Mouse (Mus musculus): Measurements from ENCODE around the gene Fuom. TPM values are rescaled to one million over a fixed set of nuclear protein-coding genes. Genes with fewer than 3 reads are reported as not detected.

Fuom gene
- polyA plus RNA-seq, 1 experiment from 2014 or later: 34.1 TPM

DNA sequence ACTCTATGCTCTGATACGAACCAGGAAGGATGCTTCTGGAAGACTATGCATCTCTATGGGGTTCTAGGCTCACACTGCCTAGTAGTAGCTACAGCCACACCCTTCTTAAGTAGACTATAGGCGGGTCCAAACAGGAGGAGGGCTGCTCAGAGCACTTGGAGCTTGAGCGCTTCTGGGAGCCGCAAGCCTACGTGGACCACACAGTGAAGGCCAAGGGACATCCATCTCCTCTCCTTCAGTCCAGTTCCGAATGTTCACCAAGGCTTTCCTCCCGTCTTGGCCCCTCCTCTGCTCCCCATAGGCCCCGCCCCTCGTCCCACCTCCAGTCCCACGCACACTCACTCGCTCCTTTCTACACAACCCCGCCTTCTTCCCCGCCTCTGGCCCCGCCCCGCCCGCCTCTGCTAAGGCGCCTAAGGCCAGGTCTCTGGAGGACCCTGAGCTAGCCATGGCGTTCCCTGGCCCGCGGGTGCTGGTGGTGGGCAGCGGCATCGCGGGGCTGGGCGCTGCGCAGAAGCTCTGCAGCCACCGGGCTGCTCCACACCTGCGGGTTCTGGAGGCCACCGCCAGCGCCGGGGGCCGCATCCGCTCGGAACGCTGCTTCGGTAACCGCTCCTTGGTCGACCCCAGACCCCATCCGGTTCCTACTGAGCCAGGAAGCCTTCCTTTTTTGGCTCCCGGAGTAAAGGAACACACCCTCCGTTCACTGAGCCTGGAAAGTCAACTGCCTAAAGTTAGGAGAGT, 23.2 kb upstream of the Fuom start:
- Histone ChIP-seq H3K9ac (peak overlapping the region; percentile 74), H3K4me3 (peak overlapping the region; percentile 67), H3K27ac (no peak overlapping the region), H3K9me3 (no peaks in the 10 kb centered on the region), H3K36me3 (replicated peaks) (no peaks in the 10 kb centered on the region), H3K27me3 (replicated peaks) (no peaks in the 10 kb centered on the region), H3K4me2 (peak overlapping the region; percentile 71), H3K4me1 (peaks cover 4% of the 10 kb centered on the region; the same call in 1 of the 2 replicates)
- peak; percentile 97 for ATAC-seq (replicated peaks)
- 2% methylated on average over 40 of the region's 40 CpGs for WGBS

DNA sequence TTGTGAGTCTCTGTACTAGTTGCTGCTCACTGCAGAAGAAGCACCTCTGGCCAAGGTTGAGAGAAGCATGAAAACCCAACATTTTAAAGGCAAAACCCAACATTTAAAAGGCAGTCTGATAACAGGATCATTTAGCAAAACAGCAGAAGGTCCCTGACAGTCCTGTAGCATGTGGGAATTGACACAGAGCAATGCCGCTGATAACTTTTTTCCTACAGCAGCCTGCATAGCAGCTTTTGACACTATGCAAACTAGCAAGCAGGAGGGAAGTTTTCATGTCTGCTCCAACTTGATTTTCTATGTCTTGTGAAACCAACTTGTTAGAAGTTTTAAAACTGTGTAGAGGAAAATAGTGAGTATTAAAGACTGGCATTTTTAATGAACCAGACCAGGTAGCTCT, 22.1 kb upstream of the Fuom start:
- no peak for ATAC-seq (replicated peaks)
- WGBS: 95% methylated on average over 1 of the region's 1 CpGs
- Histone ChIP-seq H3K9ac (no peak overlapping the region), H3K4me3 (no peak overlapping the region), H3K4me2 (no peak overlapping the region), H3K27me3 (replicated peaks) (no peaks in the 10 kb centered on the region), H3K36me3 (replicated peaks) (no peaks in the 10 kb centered on the region), H3K27ac (no peak overlapping the region), H3K4me1 (peaks cover 4% of the 10 kb centered on the region; the same call in 1 of the 2 replicates), H3K9me3 (no peaks in the 10 kb centered on the region)

DNA sequence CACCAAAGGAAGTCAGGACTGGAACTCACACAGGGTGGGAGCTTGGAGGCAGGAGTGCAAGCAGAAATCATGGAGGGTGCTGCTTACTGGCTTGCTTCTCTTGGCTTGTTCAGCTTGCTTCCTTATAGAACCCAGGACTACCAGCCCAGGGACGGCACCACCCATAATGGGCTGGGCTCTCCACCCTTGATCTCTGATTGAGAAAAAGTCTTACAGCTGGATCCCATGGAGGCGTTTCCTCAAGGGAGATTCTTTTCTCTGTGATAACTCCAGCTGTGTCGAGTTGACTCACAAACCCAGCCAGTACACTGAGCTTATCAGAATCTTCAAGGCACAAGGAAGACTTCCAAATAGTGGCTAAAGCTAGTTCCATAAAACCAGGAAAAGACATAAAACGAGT, 20.5 kb upstream of the Fuom start:
- Histone ChIP-seq H3K4me2 (no peak overlapping the region), H3K4me1 (peaks cover 4% of the 10 kb centered on the region; the same call in 1 of the 2 replicates), H3K4me3 (no peak overlapping the region), H3K36me3 (replicated peaks) (no peaks in the 10 kb centered on the region), H3K9me3 (no peaks in the 10 kb centered on the region), H3K9ac (no peak overlapping the region), H3K27ac (no peak overlapping the region), H3K27me3 (replicated peaks) (no peaks in the 10 kb centered on the region)
- 33% methylated on average over 4 of the region's 4 CpGs for WGBS
- no peak for ATAC-seq (replicated peaks)

DNA sequence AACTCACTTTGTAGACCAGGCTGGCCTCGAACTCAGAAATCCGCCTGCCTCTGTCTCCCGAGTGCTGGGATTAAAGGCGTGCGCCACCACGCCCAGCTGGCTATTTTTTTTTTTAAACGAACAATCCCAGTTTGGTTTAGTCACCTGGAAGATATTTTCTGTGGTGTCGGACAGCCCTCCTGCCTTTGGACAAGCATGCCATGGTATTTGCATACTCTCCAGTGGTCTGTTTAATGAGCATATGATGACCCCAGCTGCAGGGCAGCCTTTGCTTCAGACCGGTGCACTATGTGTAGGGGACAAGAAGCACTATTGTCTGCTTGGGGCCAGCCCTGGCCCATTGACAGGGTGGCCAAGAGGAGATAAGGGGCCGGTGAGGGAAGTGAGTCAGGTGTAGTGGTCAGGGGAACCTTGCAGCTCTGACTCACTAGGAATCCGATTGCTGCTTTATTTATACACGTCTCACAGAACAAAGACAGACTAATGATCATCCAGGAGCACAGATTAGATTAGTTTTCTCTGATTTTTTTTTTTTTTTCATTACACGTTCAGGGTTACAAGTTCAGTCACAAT, 19.2 kb upstream of the Fuom start:
- Histone ChIP-seq H3K4me2 (no peak overlapping the region), H3K27ac (no peak overlapping the region), H3K36me3 (replicated peaks) (no peaks in the 10 kb centered on the region), H3K9me3 (no peaks in the 10 kb centered on the region), H3K27me3 (replicated peaks) (no peaks in the 10 kb centered on the region), H3K4me1 (peaks cover 9% of the 10 kb centered on the region), H3K4me3 (no peak overlapping the region), H3K9ac (no peak overlapping the region)
- 77% methylated on average over 13 of the region's 13 CpGs for WGBS
- no peak for ATAC-seq (replicated peaks)

DNA sequence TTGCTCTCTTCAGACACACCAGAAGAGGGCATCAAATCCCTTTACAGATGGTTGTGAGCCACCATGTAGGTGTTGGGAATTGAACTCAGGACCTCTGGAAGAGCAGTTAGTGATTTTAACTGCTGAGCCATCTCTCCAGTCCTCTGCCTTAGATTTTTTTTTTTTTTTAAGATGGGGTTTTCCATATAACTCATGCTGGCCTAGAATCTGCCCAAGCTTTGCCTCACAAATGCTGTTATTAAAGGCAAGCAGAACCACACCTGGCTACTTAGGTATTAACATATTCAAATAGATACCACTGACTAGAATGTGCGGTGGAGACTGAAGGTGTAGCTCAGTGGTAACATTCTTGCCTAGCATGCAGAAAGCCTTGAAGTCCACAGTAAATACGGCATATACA, 18.2 kb upstream of the Fuom start:
- H3K4me2 ChIP-seq: no peak overlapping the region
- no peaks in the 10 kb centered on the region for H3K27me3 ChIP-seq (replicated peaks)
- 95% methylated on average over 2 of the region's 2 CpGs for WGBS
- no peak for ATAC-seq (replicated peaks)
- no peak overlapping the region for H3K4me3 ChIP-seq
- no peaks in the 10 kb centered on the region for H3K9me3 ChIP-seq
- H3K4me1 ChIP-seq: peaks cover 7% of the 10 kb centered on the region
- no peaks in the 10 kb centered on the region for H3K36me3 ChIP-seq (replicated peaks)
- no peak overlapping the region for H3K9ac ChIP-seq
- H3K27ac ChIP-seq: no peak overlapping the region

DNA sequence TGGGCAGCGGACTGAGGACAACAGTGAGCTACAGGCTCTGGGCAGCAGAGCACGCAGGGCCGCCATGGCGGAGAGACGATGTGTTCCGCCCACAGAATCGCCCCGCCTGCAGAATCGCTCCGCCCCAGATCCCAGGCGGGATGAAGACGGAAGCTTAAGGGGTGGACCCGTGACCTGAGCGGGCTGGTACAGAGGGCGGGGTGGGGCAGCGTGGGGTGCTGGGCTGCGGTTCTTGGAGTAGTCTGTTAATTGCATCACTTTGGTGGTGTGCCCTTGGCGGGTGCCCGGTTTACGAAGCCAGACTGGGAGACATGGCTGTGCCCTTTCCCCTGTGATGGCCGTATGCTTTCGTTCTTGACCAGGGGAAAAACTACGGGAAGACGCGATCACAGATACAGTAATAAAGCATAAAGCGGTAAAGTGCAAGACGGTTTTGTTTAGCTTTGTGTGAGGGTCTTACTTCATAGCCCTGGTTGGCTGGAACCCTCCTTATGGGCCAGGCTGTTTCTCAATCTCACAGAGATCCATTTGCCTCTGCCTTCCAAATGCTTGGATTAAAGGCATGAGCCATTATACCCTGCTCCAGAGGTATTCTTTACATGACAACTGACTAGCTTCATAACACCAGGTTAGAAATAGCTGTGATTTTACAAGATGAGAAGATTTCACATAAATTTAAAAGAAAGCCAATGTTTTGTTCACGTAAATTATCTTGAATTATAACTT, 14.3 kb upstream of the Fuom start, which contains the start of gene Echs1:
Echs1 (minus strand) TSS at position 148 of the 726 bp plus-strand sequence.
- Histone ChIP-seq H3K9ac (peak within 1 kb of the TSS; percentile 75), H3K27ac (peak within 1 kb of the TSS; percentile 78), H3K4me1 (peaks cover 8% of the 10 kb centered on the region), H3K27me3 (replicated peaks) (no peaks in the 10 kb centered on the region), H3K36me3 (replicated peaks) (peaks cover 2% of the 10 kb centered on the region; the same call in 1 of the 2 replicates), H3K9me3 (no peaks in the 10 kb centered on the region), H3K4me3 (peak within 1 kb of the TSS; percentile 64), H3K4me2 (peak within 1 kb of the TSS; percentile 69)
- ATAC-seq (replicated peaks): peak; percentile 95
- WGBS: 4% methylated on average over 28 of the region's 28 CpGs

DNA sequence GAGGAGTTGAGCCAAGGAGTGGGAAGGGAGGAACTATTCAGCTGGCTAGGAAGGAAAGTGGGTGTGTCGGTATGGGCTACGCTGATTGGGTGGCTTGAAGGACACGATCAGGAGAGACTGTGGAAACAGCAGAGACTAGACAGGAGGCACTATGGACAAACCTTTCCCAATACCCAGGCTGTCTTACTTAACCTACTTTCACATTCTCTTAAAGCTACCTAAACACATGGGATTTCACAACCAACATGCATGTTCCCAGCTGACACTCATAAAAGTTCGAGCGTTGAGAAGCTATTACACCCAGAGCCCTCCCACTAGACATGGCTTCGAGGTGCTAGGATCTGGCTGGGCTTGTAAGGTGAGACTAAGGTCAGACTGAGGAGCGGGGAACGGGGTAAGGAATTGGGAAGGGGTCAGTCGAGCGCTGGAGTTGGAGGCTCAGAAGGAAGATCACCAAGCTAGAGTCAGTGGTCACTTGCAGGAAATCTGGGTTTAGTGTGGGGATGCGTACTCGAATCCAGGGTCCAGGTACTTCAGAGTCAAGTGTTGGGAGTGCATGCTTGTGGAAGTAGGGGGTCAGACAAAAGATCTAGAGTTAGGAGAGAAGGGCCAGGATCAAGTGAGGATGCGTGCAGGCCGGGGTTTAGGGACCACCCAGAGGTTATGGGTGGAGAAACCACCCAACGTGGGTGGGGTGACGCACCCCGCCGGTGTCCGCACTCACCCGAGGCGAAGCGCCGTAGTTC, 13.5 kb upstream of the Fuom start, which contains the start of gene Paox:
Paox (plus strand) TSS at position 217 of the 746 bp plus-strand sequence.
- 2% methylated on average over 23 of the region's 23 CpGs for WGBS
- Histone ChIP-seq H3K4me2 (peak within 1 kb of the TSS; percentile 69), H3K9me3 (no peaks in the 10 kb centered on the region), H3K4me1 (peaks cover 8% of the 10 kb centered on the region), H3K27me3 (replicated peaks) (no peaks in the 10 kb centered on the region), H3K36me3 (replicated peaks) (peaks cover 7% of the 10 kb centered on the region; the same call in 1 of the 2 replicates), H3K4me3 (peak within 1 kb of the TSS; percentile 64), H3K27ac (peak within 1 kb of the TSS; percentile 78), H3K9ac (peak within 1 kb of the TSS; percentile 75)
- peak; percentile 76 for ATAC-seq (replicated peaks)

DNA sequence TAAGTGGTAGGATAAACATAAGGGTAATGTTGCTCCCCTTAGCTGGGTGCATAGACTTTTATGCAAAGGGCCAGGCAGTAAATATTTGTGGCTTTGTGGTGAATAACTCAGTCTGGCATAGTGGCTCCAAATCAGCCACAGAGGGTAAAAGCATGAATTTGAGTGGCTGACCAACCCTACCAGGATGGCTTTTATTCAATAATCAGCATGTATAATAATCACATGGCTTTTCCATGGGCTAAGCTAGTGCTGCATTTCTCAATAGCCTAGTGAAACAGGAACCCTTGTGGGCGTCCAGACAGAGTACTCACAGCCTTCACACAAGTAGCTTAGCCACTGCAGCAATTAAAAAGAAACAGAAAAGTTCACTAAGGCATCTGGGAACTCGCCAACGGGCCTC, 9.7 kb upstream of the Fuom start:
- peaks cover 31% of the 10 kb centered on the region for H3K36me3 ChIP-seq (replicated peaks)

DNA sequence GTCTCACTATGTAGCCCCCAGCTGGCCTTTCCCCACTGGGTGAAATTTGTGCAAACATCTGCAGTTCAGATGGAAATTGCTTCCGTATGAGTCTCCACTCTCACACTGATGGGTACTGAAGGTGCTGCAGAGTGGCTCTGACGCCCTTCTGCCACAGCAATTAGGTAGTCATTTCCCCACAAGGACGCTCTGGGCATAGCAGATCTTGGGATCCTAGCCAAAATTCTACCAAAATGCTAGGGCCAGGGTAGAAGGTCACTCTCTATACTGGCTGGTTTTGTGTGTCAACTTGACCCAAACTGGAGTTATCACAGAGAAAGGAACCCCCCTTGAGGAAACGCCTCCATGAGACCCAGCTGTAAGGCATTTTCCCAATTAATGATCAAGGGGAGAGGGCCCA, 1.8 kb upstream of the Fuom start:
- H3K27ac ChIP-seq: no peak overlapping the region
- no peak overlapping the region for H3K4me3 ChIP-seq
- H3K4me2 ChIP-seq: no peak overlapping the region
- H3K4me1 ChIP-seq: peaks cover 12% of the 10 kb centered on the region
- 85% methylated on average over 4 of the region's 4 CpGs for WGBS
- no peak overlapping the region for H3K9ac ChIP-seq
- H3K36me3 ChIP-seq (replicated peaks): peaks cover 11% of the 10 kb centered on the region
- no peak for ATAC-seq (replicated peaks)
- H3K27me3 ChIP-seq (replicated peaks): no peaks in the 10 kb centered on the region
- no peaks in the 10 kb centered on the region for H3K9me3 ChIP-seq

More for the DNA sequence above, 9.7 kb upstream of the Fuom start:
- WGBS: 73% methylated on average over 3 of the region's 3 CpGs
- Histone ChIP-seq H3K4me3 (no peak overlapping the region), H3K27ac (no peak overlapping the region), H3K4me2 (no peak overlapping the region), H3K9me3 (no peaks in the 10 kb centered on the region), H3K27me3 (replicated peaks) (no peaks in the 10 kb centered on the region), H3K4me1 (peaks cover 3% of the 10 kb centered on the region), H3K9ac (no peak overlapping the region)
- ATAC-seq (replicated peaks): no peak

DNA sequence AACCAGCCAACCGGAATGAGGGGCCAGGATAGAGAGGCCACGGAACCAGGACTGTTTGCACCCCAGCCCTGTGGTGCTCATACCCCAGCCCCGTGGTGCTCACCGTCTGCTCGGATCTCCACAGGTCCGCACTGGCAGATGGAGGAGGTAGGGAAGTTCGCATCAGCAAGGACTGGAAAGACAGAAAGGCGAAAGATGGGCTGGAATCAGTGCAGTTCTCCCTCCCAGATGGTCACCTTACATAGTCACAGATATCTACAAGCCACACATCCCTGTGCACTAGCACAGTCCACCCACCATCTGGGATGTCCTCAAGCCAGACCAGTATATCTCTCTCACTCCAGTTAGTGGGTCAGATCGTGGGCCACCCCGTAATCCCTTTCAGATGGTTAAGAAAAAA, 743 bp downstream of the Fuom start:
- WGBS: 70% methylated on average over 10 of the region's 10 CpGs
- Histone ChIP-seq H3K36me3 (replicated peaks) (no peaks in the 10 kb centered on the region), H3K9me3 (no peaks in the 10 kb centered on the region), H3K27ac (no peak overlapping the region), H3K9ac (peak overlapping the region; percentile 42; the same call in 1 of the 2 replicates), H3K27me3 (replicated peaks) (no peaks in the 10 kb centered on the region), H3K4me2 (peak overlapping the region; percentile 65), H3K4me3 (peak overlapping the region; percentile 38), H3K4me1 (peaks cover 12% of the 10 kb centered on the region)
- no peak for ATAC-seq (replicated peaks)

DNA sequence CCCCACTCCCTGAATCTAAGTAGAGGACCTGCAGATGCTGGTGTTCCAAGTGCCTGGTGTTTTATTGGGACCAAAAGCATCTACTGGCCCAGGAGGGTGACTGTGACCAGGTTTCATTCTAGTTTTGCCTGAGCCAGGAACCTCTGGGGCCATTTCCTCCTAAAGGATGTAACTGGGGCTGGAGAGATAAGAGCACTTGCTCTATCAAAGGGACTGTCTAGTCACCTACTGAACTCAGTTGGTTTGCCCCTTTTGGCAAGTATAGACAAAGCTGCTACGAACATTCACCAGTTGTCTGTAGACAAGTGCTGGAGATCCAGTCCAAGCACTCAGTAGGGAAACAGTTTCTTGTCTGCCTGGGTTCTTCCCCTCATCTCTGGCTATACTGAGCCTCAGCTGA, 3.8 kb downstream of the Fuom start:
- no peak overlapping the region for H3K4me2 ChIP-seq
- peaks cover 12% of the 10 kb centered on the region for H3K4me1 ChIP-seq
- no peak for ATAC-seq (replicated peaks)
- H3K27ac ChIP-seq: no peak overlapping the region
- 96% methylated on average over 1 of the region's 1 CpGs for WGBS
- H3K4me3 ChIP-seq: no peak overlapping the region
- no peaks in the 10 kb centered on the region for H3K27me3 ChIP-seq (replicated peaks)
- no peaks in the 10 kb centered on the region for H3K36me3 ChIP-seq (replicated peaks)
- H3K9ac ChIP-seq: no peak overlapping the region
- no peaks in the 10 kb centered on the region for H3K9me3 ChIP-seq

DNA sequence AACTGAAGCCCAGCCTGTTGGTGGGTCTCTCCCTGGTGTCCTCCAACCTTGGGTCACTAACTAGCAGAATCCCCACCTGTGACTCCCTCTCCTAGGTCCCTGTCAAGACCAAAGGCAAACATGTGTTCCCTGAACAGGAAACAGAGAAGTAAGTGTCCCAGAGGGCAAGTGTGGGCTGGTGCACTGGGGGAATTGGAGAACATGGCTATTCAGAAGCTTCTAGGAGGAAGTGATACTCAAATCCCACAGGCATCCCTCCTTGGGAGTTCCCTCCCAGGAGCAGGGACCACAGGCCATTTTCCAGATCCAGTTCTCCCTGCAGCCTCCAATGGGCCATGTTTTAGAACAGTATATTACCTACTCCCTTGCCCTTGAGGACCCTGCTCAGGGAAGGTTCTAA, 6.2 kb downstream of the Fuom start:
- Histone ChIP-seq H3K27ac (no peak overlapping the region), H3K4me1 (no peaks in the 10 kb centered on the region), H3K36me3 (replicated peaks) (no peaks in the 10 kb centered on the region), H3K9me3 (no peaks in the 10 kb centered on the region), H3K27me3 (replicated peaks) (no peaks in the 10 kb centered on the region), H3K4me3 (no peak overlapping the region), H3K9ac (no peak overlapping the region), H3K4me2 (no peak overlapping the region)
- ATAC-seq (replicated peaks): no peak
